Mouse (Mus musculus) heart, adult 2 months (tissue): ENCODE measurements around the gene Tmem266. TPM values are rescaled to one million over a fixed set of nuclear protein-coding genes. Genes with fewer than 3 reads are reported as not detected.

ENCODE experiments used
- DNase-seq, 2 experiments: peaks; one replicate each; pipeline ENCODE4 v3.0.0; 2021
- H3K27ac ChIP-seq: fragments of 200-600 bp; 2 replicates; pipeline ENCODE4 v1.8.1; 2022
- H3K27me3 ChIP-seq: fragments of 200-500 bp; 2 replicates; pipeline ENCODE4 v1.6.1; 2012; ENCODE audit warnings: mild to moderate bottlenecking, low read length, inconsistent platforms, mixed read lengths; ENCODE audit not compliant: control insufficient read depth, insufficient read depth
- H3K36me3 ChIP-seq: fragments of 200-500 bp; 2 replicates; pipeline ENCODE4 v1.6.1; 2012; ENCODE audit warnings: low read length, inconsistent platforms; ENCODE audit not compliant: control insufficient read depth, insufficient read depth
- H3K4me1 ChIP-seq: fragments of 200-500 bp; 2 replicates; pipeline ENCODE4 v1.6.1; 2011; ENCODE audit warnings: low read length; ENCODE audit not compliant: control insufficient read depth, insufficient read depth
- H3K4me3 ChIP-seq: fragments of 200-600 bp; 2 replicates; pipeline ENCODE4 v1.8.1; 2022
- H3K79me2 ChIP-seq: fragments of 200-500 bp; replicated peaks from 2 replicates; pipeline ENCODE4 v1.6.1; 2012; ENCODE audit warnings: mild to moderate bottlenecking, inconsistent platforms, low read length, moderate library complexity, mixed read lengths; ENCODE audit not compliant: control insufficient read depth, insufficient read depth
- H3K9ac ChIP-seq: fragments of 200-500 bp; 2 replicates; pipeline ENCODE4 v1.6.1; 2012; ENCODE audit warnings: low read depth, mild to moderate bottlenecking, control low read depth, inconsistent platforms, low read length, mixed read lengths
- CTCF ChIP-seq: fragments of 200-600 bp; IDR thresholded peaks from 2 replicates; pipeline ENCODE4 v1.8.1; 2022; ENCODE audit warnings: antibody characterized with exemption, mild to moderate bottlenecking, moderate library complexity
- EP300 ChIP-seq: fragments of 200-500 bp; IDR thresholded peaks from 2 replicates; pipeline ENCODE4 v1.6.1; 2011; ENCODE audit warnings: low read depth, low read length, control low read depth; ENCODE audit not compliant: insufficient read depth
- POLR2A ChIP-seq: fragments of 200-500 bp; IDR thresholded peaks from 2 replicates; pipeline ENCODE4 v1.6.1; 2011; ENCODE audit warnings: mild to moderate bottlenecking, low read depth, low read length, control low read depth; ENCODE audit not compliant: insufficient read depth
- WGBS: fragments of 180-500 bp; shearing (Covaris S2); methylation state at CpG from one replicate; pipeline ENCODE4 v1.1.7; 2018; 5-methylcytosine and 5-hydroxymethylcytosine counted together
- intact Hi-C: fragments of 180-260 bp; cut with DNase I; formaldehyde crosslinking; loops from one replicate; pipeline ENCODE4 v1.15.1; 2025
- polyA plus RNA-seq: library from polyadenylated mRNA; depleted of rRNA; stranded (reverse); fragments of >200 nt; gene quantifications from 2 replicates; pipeline ENCODE4 v1.2.3, GENCODE M21; 2012
- total RNA-seq, 2 experiments: library from RNA; stranded (reverse); gene quantifications; 2 replicates each; pipeline ENCODE4 v1.2.3; 2021

Tmem266 gene
- total and polyA plus RNA-seq, 3 experiments = 1.5 to 2.5 (median 2.0) TPM

DNA sequence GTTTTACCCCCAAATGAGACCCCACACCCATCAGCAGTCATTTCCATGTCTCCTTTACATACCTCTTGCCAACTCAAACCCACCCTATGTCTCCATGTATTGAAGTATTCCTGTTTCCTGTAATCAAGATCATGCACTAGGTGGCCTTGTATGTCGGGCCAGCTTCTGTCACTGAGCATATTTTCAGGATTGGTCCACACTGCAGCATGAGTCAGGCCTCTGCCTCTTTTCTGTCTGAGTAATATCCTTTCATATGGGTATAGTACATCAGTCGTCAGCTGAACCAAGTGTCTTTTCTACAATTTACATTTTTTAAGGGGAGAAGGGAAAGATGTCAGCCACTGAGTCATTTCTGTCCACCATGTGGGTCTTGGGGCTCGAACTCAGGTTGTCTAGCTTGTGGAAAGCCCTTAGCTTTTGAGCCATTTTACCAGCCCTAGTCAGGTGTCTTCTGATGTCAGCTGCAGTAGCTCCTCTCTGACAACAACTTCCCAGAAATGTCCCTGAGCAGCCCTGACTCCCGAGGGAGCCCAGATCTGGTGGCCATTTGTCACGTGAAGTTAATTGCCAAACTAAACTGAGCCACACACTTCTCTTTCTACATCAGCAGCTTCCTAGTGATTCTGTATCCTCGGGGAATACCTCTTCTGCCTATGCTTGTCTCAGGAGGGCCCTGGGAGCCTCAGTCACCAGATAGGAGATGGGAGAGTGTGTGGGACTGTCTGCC is 78.4 kb downstream of the Tmem266 start:
- Histone ChIP-seq H3K9ac (no peak overlapping the region), H3K4me3 (no peak overlapping the region), H3K27ac (no peak overlapping the region), H3K27me3 (no peaks in the 10 kb centered on the region), H3K4me1 (no peaks in the 10 kb centered on the region), H3K79me2 (no peaks in the 10 kb centered on the region), H3K36me3 (no peaks in the 10 kb centered on the region)
- intact Hi-C loops = no loop called here
- no peak for DNase-seq
- TF ChIP-seq POLR2A (no peak), EP300 (no peak), CTCF (no peak)
- 63% methylated on average over 6 of the region's 6 CpGs for WGBS

DNA sequence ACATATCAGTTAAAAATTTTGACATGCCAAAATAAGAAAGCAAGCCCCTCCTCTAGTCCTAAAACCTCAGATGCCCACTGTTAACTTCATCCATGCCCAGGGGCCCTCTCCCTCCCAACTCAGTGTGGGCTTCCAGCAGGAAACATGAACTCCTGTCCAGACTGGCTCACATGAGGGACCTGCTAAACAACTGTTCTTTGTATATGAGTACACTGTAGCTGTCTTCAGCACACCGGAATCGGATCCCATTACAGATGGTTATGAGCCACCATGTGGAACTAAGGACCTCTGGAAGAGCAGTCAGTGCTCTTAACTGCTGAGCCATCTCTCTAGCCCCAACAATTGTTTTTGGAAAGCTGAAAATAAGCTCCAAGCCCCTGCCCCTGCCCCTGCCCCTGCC is 80.1 kb downstream of the Tmem266 start:
- H3K4me3 ChIP-seq = no peak overlapping the region
- no peaks in the 10 kb centered on the region for H3K27me3 ChIP-seq
- TF ChIP-seq POLR2A (no peak), EP300 (no peak), CTCF (no peak)
- no peak overlapping the region for H3K9ac ChIP-seq
- no peaks in the 10 kb centered on the region for H3K36me3 ChIP-seq
- WGBS = 83% methylated on average over 2 of the region's 2 CpGs
- H3K4me1 ChIP-seq = no peaks in the 10 kb centered on the region
- intact Hi-C loops = no loop called here
- H3K79me2 ChIP-seq = no peaks in the 10 kb centered on the region
- no peak for DNase-seq
- H3K27ac ChIP-seq = no peak overlapping the region

DNA sequence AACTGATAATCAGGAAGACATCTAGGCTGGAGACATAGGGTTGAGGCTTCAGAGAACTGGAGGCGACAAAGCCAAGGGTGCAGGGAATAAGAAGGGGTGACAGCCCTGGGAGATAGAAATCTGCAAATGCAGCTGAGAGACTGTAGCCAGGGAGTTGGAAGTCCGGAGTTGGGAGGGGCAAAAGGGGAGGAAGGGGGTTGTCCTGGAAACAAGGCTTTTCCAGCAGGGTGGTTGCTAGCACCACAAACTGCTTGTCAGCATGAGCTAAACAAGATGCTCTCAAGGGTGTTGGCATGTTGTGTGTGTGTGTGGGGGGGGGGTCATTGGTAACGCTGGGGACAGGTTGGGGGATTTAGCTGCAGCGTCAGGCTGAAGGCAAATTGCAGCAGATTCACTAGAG is 82.1 kb downstream of the Tmem266 start:
- Histone ChIP-seq H3K4me3 (no peak overlapping the region), H3K36me3 (no peaks in the 10 kb centered on the region), H3K9ac (no peak overlapping the region), H3K27ac (no peak overlapping the region), H3K79me2 (no peaks in the 10 kb centered on the region), H3K27me3 (no peaks in the 10 kb centered on the region), H3K4me1 (no peaks in the 10 kb centered on the region)
- DNase-seq = no peak
- intact Hi-C loops = no loop called here
- TF ChIP-seq EP300 (no peak), POLR2A (no peak), CTCF (no peak)
- 25% methylated on average over 4 of the region's 4 CpGs for WGBS

DNA sequence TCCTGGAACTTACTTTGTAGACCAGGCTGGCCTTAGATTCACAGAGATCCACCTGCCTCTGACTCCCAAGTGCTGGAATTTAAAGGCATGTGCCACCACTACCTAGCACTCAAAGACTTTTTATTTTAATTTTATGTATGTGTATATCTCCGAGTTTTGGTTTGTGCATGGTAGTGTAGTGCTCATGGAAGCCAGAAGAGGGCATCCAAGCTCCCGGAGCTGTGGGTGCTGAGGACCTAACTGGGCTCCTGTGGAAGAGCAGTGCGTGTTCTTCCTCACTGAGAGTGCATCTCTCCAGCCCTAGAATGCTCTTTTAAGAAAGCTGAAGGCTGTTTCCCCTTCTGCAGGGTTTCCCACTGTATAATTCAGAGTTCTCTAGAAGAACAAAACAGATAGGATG is 83.1 kb downstream of the Tmem266 start:
- Histone ChIP-seq H3K27ac (no peak overlapping the region), H3K9ac (no peak overlapping the region), H3K36me3 (no peaks in the 10 kb centered on the region), H3K27me3 (no peaks in the 10 kb centered on the region), H3K4me3 (no peak overlapping the region), H3K79me2 (no peaks in the 10 kb centered on the region), H3K4me1 (no peaks in the 10 kb centered on the region)
- no peak for DNase-seq
- intact Hi-C loops = no loop called here
- 53% methylated on average over 3 of the region's 3 CpGs for WGBS
- no peak for TF ChIP-seq POLR2A
- TF ChIP-seq CTCF = peak; percentile 35

DNA sequence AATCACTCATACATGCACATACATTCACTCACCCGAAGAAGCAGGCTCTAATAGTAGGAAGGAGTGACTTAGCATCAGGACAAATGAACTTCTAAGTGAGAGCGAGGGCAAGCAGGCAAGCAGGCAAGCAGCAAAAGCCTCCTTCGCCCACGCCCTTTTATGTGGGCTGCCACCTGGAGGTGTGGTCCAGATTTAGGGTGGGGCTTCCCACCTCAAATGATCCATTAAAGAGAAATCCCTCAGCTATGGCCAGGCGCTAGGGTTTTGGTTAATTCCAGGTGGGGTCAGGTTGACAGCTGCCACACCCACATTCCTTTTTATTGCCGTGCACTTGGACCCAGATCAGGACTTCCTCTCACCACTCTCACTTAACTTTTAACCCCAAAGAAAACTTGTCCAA is 83.7 kb downstream of the Tmem266 start:
- Histone ChIP-seq H3K27me3 (no peaks in the 10 kb centered on the region), H3K27ac (no peak overlapping the region), H3K4me3 (no peak overlapping the region), H3K36me3 (no peaks in the 10 kb centered on the region), H3K9ac (no peak overlapping the region), H3K4me1 (no peaks in the 10 kb centered on the region), H3K79me2 (no peaks in the 10 kb centered on the region)
- intact Hi-C loops = no loop called here
- TF ChIP-seq POLR2A (no peak), EP300 (no peak), CTCF (no peak)
- 57% methylated on average over 6 of the region's 6 CpGs for WGBS
- no peak for DNase-seq

DNA sequence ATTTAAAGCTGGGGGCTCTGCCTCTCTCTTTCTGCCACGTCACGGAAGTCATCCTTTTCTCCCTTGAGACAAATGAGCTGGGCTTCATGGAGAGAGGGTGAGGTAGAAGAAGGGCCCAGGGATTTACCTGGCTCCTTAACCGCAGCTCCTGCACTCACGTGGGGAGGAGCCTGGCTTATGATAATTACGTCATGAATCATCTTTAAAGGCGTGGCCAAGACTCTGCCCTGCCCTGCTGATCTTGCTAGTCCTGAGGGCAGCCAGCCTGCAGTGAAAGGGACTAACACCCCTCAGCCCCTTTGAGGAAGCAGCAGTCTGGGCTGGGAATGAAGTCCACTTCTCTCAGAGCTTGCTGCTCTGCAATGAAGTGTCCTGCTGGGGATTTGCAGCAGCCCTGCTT is 84.4 kb downstream of the Tmem266 start:
- no peak for DNase-seq
- intact Hi-C loops = no loop called here
- Histone ChIP-seq H3K36me3 (no peaks in the 10 kb centered on the region), H3K4me1 (no peaks in the 10 kb centered on the region), H3K27me3 (no peaks in the 10 kb centered on the region), H3K4me3 (no peak overlapping the region), H3K79me2 (no peaks in the 10 kb centered on the region), H3K27ac (no peak overlapping the region), H3K9ac (no peak overlapping the region)
- 50% methylated on average over 6 of the region's 6 CpGs for WGBS
- TF ChIP-seq POLR2A (no peak), EP300 (no peak), CTCF (no peak)

DNA sequence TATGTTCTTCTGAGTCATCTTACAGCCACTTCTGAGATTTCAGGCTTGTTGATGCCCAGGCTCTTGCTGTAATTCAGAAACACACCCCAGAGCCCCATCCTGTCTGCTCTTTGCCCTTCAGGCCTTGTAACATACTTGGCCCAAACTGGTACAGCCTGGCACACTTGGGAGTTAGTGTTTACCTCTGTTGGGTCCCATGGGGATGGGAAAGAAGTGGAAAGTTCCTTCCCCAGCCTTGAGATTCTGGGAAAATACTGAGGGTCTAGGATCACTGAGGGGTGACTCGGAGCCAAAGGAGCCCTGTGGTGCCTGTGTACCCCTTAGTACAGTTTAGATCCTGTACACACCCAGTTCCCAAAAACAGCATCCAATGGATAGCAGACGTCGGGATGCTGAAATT is 95.1 kb downstream of the Tmem266 start:
- Histone ChIP-seq H3K27ac (no peak overlapping the region), H3K36me3 (no peaks in the 10 kb centered on the region), H3K9ac (no peak overlapping the region), H3K4me1 (no peaks in the 10 kb centered on the region), H3K27me3 (no peaks in the 10 kb centered on the region), H3K4me3 (no peak overlapping the region), H3K79me2 (no peaks in the 10 kb centered on the region)
- intact Hi-C loops = no loop called here
- WGBS = 90% methylated on average over 3 of the region's 3 CpGs
- DNase-seq = no peak
- no peak for TF ChIP-seq EP300
- no peak for TF ChIP-seq CTCF
- no peak for TF ChIP-seq POLR2A
